In the genomic region with DNA sequence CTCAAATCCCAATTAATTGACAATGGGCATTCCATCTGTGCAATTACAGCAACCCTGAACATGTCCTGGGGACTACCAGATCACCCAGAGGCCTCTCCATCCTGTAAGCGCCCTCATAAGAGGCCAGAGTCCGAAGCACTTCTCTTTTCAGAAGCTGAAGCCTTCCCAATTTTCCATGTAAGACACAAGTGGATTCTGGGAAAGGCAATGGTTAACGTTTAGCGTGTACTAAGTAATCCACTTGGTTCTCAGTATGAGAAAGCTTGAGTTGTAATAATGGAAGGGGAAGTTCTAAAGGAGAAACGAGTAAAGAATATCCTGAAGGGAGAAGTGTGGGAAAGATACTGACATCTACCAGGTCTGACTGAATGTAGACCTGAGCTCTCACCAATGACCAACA, we compare ENCODE assay signal across 10 mouse cellular contexts. TPM values are rescaled to one million over a fixed set of nuclear protein-coding genes. Genes with fewer than 3 reads are reported as not detected.
A peak's percentile ranks its signal among the peaks of the same experiment; 100 is the strongest.
DNase-seq lines count a peak whose midpoint lies in the region; ATAC-seq and TF ChIP-seq lines count a peak whose summit lies in the region.
"Had no signal": no experiment of that assay in that cellular context is flagged by ENCODE, and none has a peak within 500 bp of the region (broad histone marks: within the 10 kb centered on the region; RNA-seq: fewer than 3 reads in every experiment).

No protein-coding gene starts in this region.

- no peak for ATAC-seq in forebrain, embryonic 15.5 days (replicated peaks)
- no peak for ATAC-seq in neural tube, embryonic 15.5 days (ENCODE audit: low FRiP score)
- no peak for ATAC-seq in granulocyte monocyte progenitor cell, adult 5-6 weeks (replicated peaks; ENCODE audit: poor library complexity, severe bottlenecking)

- H3K27me3 ChIP-seq in forebrain, embryonic 15.5 days = no peaks in the 10 kb centered on the region
- H3K27me3 ChIP-seq in limb, embryonic 10.5 days (ENCODE audit: low read depth, poor library complexity, severe bottlenecking) = no peaks in the 10 kb centered on the region
- peaks cover 6% of the 10 kb centered on the region; the same call in 1 of the 2 replicates for H3K27me3 ChIP-seq in neural tube, embryonic 15.5 days (replicated peaks)

- no peak for DNase-seq in left cerebral cortex, adult 2 months (ENCODE audit: extremely low spot score in 1 of 2, low spot score in 2 of 2)
- DNase-seq in left cerebral cortex, adult 8-10 months (ENCODE audit: low spot score in 2 of 2) = no peak
- no peak for DNase-seq in limb, embryonic 10.5 days (ENCODE audit: low spot score)
- no peak for DNase-seq in urinary bladder, postnatal 10 days (ENCODE audit: low spot score)
- no peak for DNase-seq in left cerebral cortex, adult 11 months (ENCODE audit: low spot score)
- DNase-seq: cerebellum, postnatal 14 days had no signal

- H3K4me1 ChIP-seq in forebrain, embryonic 15.5 days = peaks cover 17% of the 10 kb centered on the region
- H3K4me1 ChIP-seq in limb, embryonic 10.5 days = peaks cover 15% of the 10 kb centered on the region
- peaks cover 12% of the 10 kb centered on the region for H3K4me1 ChIP-seq in neural tube, embryonic 15.5 days

- WGBS in forebrain, embryonic 15.5 days = 32% methylated on average over 5 of the region's 5 CpGs
- WGBS in limb, embryonic 10.5 days = 72% methylated on average over 5 of the region's 5 CpGs
- 67% methylated on average over 5 of the region's 5 CpGs for WGBS in neural tube, embryonic 15.5 days

- intact Hi-C loops in left cerebral cortex, adult 2 months (cut with DNase I) = loop anchor here (5.0 kb wide), 1 partner anchor 185 kb away; no protein-coding TSS in a partner anchor

- no peak overlapping the region for H3K27ac ChIP-seq in left cerebral cortex, adult 2 months
- H3K27ac ChIP-seq in forebrain, embryonic 15.5 days (replicated peaks) = no peak overlapping the region
- H3K27ac ChIP-seq in limb, embryonic 10.5 days = peak overlapping the region; percentile 96
- no peak overlapping the region for H3K27ac ChIP-seq in neural tube, embryonic 15.5 days (replicated peaks)

- H3K4me3 ChIP-seq in left cerebral cortex, adult 2 months = peak overlapping the region; percentile 69
- H3K4me3 ChIP-seq in forebrain, embryonic 15.5 days = peak overlapping the region; percentile 58
- peak overlapping the region; percentile 87 for H3K4me3 ChIP-seq in limb, embryonic 10.5 days
- H3K4me3 ChIP-seq in neural tube, embryonic 15.5 days (replicated peaks) = peak overlapping the region; percentile 86

- H3K36me3 ChIP-seq in forebrain, embryonic 15.5 days = no peaks in the 10 kb centered on the region
- peaks cover 12% of the 10 kb centered on the region for H3K36me3 ChIP-seq in limb, embryonic 10.5 days
- no peaks in the 10 kb centered on the region for H3K36me3 ChIP-seq in neural tube, embryonic 15.5 days

- H3K4me2 ChIP-seq in forebrain, embryonic 15.5 days (replicated peaks) = peak overlapping the region; percentile 56
- H3K4me2 ChIP-seq in neural tube, embryonic 15.5 days = peak overlapping the region; percentile 88

- no peak for TF ChIP-seq CTCF in left cerebral cortex, adult 2 months (IDR thresholded peaks at IDR 0.05)

- H3K9me3 ChIP-seq in forebrain, embryonic 15.5 days = no peaks in the 10 kb centered on the region
- H3K9me3 ChIP-seq in limb, embryonic 10.5 days (replicated peaks) = no peaks in the 10 kb centered on the region
- no peaks in the 10 kb centered on the region for H3K9me3 ChIP-seq in neural tube, embryonic 15.5 days (replicated peaks)

- H3K9ac ChIP-seq in forebrain, embryonic 15.5 days (replicated peaks) = no peak overlapping the region
- H3K9ac ChIP-seq in neural tube, embryonic 15.5 days (replicated peaks) = no peak overlapping the region

RNA-seq across cellular contexts. Expression of a gene that starts 1.4 kb away (rescaled TPM):
- total RNA-seq in left cerebral cortex, adult 2 months (2021) = 10 to 100 TPM; 14.6 to 16.4 TPM
- 10 to 100 TPM; 14.4 to 17.2 (median 14.6) TPM for total RNA-seq in left cerebral cortex, adult 8-10 months (2022)
- polyA plus RNA-seq in forebrain, embryonic 15.5 days (2015; fragmentation: Nextera tagmentation; extraction: Ambion mirVana) = 22.5 and 22.7 TPM in 2 replicates
- polyA plus RNA-seq in limb, embryonic 10.5 days (2016; fragmentation: Nextera tagmentation; extraction: Ambion mirVana) = 39.8 and 43.1 TPM in 2 replicates
- polyA plus RNA-seq in neural tube, embryonic 15.5 days (2015; fragmentation: Nextera tagmentation; extraction: Ambion mirVana) = 17.0 and 21.0 TPM in 2 replicates
- total RNA-seq in granulocyte monocyte progenitor cell, adult 5-6 weeks (2014; fragmentation: Nextera tagmentation) = not detected in 2 replicates
- total RNA-seq in granulocyte monocyte progenitor cell, adult 5-6 weeks (2017) = not detected in 2 replicates
- total RNA-seq: monocyte, adult 5-6 weeks had no signal

Comparison
In these comparisons a context has a peak if more than half of its experiments do, and no peak if none do; other contexts are left out.
1. RNA of a gene that starts 1.4 kb away (total RNA-seq): 14.6 to 16.4 TPM in left cerebral cortex, adult 2 months and 14.4 to 17.2 TPM in left cerebral cortex, adult 8-10 months; not detected in granulocyte monocyte progenitor cell, adult 5-6 weeks; every median in the first group is over 10 times any median in the second.
2. Peak in every context shown above with its lines, with median percentiles within 50 percentile points of each other: H3K4me3 ChIP-seq.